Mouse (Mus musculus): Measurements from ENCODE around the gene Cdk6.
"Not testable (repeated sequence)": the region's sequence is repeated elsewhere in the genome, so short reads cannot be mapped to it uniquely, and the experiment has no call there.

Gene Cdk6

GRCm38 (mm10) chr5:3420832-3421228 lies 79.5 kb downstream of the Cdk6 start:
- no peak for DNase-seq (ENCODE audit: low spot score in 2 of 2)

- not testable (repeated sequence) for DNase-seq (ENCODE audit: low spot score in 2 of 2)
Observed at GRCm38 (mm10) chr5:3433131-3433700, 91.9 kb downstream of the Cdk6 start.

GRCm38 (mm10) chr5:3434105-3434504 lies 92.8 kb downstream of the Cdk6 start:
- not testable (repeated sequence) for DNase-seq (ENCODE audit: low spot score in 2 of 2)

DNA sequence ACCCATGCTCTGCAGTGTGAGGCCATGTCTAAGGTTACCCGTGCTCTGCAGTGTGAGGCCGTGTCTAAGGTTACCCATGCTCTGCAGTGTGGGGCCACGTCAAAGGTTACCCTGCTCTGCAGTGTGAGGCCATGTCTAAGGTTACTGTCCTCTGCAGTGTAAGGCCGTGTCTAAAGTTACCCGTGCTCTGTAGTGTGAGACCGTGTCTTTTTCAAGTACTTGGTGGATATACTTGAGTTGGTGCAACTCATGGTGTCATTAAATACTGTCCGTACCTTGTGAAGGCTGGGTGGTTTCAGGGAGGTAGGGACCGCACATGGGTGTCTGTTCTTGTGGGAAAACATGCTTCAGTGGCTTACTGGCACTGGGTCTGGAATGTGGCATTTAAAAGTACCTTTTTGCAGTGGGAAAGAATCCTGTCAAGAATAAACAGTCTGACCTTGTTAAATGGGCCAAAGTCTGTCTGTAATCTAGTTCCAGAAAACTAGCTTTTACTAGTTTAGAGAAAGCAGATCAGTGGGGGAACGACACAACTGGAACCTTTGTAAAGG lies 97.2 kb downstream of the Cdk6 start:
- not testable (repeated sequence) for DNase-seq (ENCODE audit: low spot score in 2 of 2)

- DNase-seq (ENCODE audit: low spot score in 2 of 2): not testable (repeated sequence)
Observed at GRCm38 (mm10) chr5:3439386-3439785, 98.1 kb downstream of the Cdk6 start.

- DNase-seq (ENCODE audit: low spot score in 2 of 2): not testable (repeated sequence)
Observed at GRCm38 (mm10) chr5:3442524-3442923, 101.2 kb downstream of the Cdk6 start.

DNA sequence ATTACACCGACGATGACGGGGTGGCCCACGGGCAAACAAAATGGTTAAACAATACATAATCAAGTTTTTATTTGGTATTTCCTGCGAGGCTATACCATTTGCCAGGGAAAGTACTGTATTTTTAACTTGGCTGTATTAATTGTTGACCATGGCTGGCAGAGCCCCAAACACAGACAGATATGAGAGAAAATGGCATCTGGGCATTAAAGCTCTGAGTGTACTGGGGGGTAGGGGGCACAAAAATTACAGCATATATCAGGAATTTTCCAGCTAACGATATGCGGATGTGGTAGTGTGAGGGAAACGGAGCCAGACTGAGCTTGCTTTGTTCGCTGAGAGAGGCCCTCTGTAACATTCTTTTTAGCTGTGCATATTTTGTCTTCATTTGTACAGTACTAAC lies 109.9 kb downstream of the Cdk6 start:
- not testable (repeated sequence) for DNase-seq (ENCODE audit: low spot score in 2 of 2)

- not testable (repeated sequence) for DNase-seq (ENCODE audit: low spot score in 2 of 2)
Observed at GRCm38 (mm10) chr5:3453946-3454345, 112.7 kb downstream of the Cdk6 start.

- no peak for DNase-seq (ENCODE audit: low spot score in 2 of 2)
Observed at GRCm38 (mm10) chr5:3460907-3461306, 119.6 kb downstream of the Cdk6 start.

DNA sequence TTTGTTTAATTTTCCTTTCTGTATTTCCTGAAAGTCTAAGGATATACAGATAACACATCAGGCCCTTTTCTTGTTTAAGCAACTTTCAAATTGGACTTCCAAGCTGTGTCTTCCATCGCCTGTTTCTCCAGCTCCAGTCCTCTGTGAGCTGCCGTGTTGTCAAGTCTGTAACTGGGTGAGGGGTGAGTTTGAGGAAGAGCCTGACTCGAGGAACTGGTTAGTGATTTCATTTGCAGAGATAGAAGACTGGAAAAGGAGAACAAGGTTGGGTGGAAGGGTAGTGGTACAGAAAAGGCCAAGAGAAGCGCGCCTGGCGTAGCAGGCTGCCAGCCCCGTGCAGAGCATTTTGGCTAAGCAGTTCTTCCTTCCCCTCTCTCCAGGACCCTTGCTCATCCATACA lies 120.1 kb downstream of the Cdk6 start:
- DNase-seq (ENCODE audit: low spot score in 2 of 2): no peak

- DNase-seq (ENCODE audit: low spot score in 2 of 2): no peak
Observed at GRCm38 (mm10) chr5:3462897-3463757, 121.8 kb downstream of the Cdk6 start.

GRCm38 (mm10) chr5:3463758-3464157 lies 122.5 kb downstream of the Cdk6 start:
- no peak for DNase-seq (ENCODE audit: low spot score in 2 of 2)

DNA sequence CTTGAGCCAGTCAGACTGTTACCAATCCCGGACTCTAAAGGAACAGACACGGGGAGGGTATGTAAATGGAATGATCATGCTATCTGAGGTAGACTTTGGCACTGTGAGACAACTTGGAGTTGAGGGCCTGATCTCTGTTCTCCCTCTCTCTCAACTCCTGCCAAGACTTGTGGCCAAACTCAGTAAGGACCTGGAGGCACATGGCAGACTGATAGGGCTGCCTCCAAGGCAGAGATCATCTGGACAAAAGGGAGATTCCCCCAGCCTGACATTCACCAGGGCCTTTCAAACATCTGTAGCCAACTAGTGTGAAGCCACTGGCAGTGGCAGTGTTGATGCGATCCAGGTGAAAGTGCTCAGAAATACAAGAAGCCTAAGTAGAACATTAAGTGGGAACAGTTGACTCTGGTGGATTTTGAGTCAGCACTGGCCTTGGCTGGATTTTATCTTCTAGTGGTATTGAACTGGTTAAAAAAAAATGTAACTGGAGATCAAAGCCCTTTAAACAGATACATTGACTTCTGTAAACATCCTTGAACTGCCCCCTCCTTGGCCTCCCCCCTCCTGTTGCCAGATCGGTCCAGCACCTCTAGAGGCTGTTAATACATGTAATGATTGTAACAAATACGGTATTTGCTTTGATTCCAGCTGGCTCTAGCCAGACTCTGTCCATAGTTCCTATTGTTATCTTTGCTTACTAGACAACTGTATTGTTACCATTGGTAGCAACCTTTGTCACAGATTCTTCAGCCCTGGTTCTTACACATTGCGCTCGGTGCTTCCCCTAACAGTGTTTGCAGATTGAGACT lies 125.0 kb downstream of the Cdk6 start:
- DNase-seq (ENCODE audit: low spot score in 2 of 2): no peak

GRCm38 (mm10) chr5:3470866-3471265 lies 129.6 kb downstream of the Cdk6 start:
- DNase-seq (ENCODE audit: low spot score in 2 of 2): no peak

GRCm38 (mm10) chr5:3472311-3473156 lies 131.2 kb downstream of the Cdk6 start:
- no peak for DNase-seq (ENCODE audit: low spot score in 2 of 2)

DNA sequence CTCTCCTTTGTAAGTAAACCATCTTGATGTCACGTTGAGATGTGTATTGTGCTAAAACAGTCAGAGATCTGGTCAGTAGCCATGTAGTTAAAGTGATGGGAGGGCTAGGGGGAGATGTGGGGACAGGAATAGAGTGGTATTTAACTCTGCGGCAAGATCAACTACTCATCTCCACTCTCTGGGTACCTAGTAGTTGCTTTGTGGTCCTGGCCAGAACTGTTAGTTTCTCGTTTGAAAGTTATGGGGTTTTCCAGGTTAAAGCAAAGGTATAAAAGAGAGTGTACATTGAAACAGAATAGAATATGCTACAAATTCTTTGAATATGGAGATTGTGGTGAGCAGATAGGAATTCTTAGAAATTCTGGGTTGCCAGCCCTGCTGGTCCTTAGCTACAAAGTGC lies 136.4 kb downstream of the Cdk6 start:
- DNase-seq (ENCODE audit: low spot score in 2 of 2): no peak

DNA sequence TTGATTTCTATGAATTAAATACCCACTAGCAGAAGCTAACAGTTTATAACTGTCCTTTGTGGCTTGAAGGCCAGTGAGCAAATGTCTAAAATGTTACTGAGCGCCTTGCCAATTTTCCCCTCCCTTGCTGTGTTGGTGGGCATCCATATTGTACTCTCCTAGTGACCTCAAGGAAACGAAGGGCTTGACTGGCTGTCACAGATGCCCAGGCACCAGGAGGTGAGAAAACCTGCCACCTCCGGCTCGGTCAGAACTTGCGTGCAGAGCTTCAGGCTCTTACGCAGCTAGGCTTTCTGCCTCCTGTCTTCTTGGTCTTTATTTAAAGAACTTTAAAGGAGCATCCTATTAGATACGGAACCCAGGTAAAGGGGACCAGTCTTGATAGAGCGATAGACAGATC lies 136.9 kb downstream of the Cdk6 start:
- no peak for DNase-seq (ENCODE audit: low spot score in 2 of 2)

DNA sequence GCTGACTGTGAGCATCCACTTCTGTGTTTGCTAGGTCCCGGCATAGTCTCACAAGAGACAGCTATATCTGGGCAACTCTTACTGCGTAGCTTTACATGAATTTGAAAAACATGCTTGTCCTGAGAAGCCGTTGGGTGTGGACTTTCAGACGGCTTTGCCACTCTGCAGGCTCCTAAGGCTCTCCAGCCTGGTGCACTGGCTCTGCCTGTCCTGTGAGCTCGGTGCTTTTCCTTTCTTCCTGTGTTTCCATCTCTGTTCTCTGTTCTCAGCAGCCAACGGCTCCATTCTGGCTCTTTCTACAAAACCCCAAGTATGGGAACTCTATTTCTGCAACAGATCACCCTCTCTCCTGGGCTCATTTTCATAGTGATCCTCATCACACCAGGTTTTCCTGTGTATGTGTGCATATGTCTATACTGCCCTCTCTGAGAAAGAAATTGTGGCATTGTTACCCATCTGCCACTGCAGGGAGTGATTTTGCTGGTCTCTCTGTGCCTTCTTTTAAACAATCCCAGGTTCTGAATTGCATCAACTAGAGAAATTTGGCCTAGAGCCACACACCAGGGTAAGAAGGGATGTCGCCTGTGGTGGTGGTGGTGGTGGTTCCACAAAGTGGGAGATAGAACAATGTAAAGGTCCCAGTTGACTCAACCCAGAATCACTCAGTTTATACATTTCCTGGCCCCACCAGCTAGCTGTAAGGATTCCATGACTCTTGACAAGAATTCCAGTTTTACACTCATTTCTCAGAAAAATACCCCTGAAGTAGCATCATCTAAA lies 137.9 kb downstream of the Cdk6 start:
- DNase-seq (ENCODE audit: low spot score in 2 of 2): no peak

- no peak for DNase-seq (ENCODE audit: low spot score in 2 of 2)
Observed at GRCm38 (mm10) chr5:3480637-3481395, 139.5 kb downstream of the Cdk6 start.

DNA sequence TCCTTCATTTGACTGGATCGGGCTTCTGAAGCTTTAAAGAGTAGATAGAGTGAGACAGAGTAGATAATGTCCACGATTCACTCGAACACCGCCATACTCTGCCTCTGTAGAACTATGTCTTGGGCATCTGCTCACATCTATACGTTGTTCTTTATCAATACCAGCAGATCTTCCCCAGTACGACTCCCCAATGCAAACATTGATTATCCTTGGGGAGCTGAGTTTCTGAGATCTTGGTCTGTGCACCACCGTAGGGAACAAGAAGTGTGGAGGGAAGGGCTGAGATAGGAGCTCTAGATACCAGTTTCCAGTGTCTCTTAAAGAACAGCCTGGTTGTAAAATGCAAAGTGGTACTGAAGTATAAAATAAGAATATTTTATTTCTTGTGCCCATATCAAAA lies 141.2 kb downstream of the Cdk6 start:
- no peak for DNase-seq (ENCODE audit: low spot score in 2 of 2)
